Mouse (Mus musculus): ENCODE measurements at regions not wholly inside any gene's neighbourhood (a gene's known extent, or its start where the extent isn't known, plus 50 kb on each side); places are given as distances from the start of the nearest gene placed in this dataset.

DNA sequence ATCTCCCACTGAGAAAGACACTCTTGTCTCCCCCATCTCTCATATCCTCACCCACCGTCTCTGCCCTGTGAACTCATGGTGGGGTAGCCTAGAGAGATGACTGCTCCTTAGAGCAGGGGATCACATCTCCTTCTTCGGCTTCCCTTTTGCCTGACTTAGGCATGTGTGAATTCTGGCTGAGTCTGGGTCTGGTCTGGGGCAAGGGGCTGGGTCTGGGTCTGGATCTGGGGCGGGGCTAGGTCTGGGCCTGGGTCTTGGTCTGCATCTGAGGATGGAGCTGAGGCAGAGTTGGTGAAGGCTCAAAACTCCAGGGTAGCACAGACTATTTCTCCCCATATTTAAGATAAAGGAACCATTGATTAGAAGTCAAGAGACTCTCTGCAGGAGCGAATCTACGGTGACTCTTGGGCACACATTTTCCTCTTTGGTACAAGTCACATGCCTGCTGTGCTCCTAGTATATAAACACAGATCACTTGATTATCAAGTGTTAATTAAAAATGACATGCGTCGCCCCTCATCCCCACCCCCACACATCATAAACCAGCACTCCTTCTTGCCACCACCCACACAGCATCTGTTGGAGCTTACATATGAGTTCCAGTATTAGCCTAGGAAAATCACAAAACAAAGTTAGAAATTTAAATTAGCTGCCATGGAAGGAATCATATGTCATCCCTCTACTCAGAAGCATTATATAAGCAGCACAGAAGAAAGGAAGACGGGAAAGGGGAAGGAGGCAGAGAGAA is 126.2 kb downstream of the Gm10260 start:
- H3K4me3 ChIP-seq, result no peak overlapping the region
- no peak overlapping the region for H3K27ac ChIP-seq (ENCODE audit: poor library complexity, severe bottlenecking)
- no peak overlapping the region for H3K4me2 ChIP-seq
- H3K36me3 ChIP-seq, result no peaks in the 10 kb centered on the region
- ATAC-seq (ENCODE audit: insufficient number of reproducible peaks, low FRiP score), result no peak
- H3K27me3 ChIP-seq (replicated peaks), result no peaks in the 10 kb centered on the region
- H3K9me3 ChIP-seq (replicated peaks), result peaks cover 3% of the 10 kb centered on the region; the same call in 1 of the 2 replicates
- H3K4me1 ChIP-seq (replicated peaks), result peaks cover 8% of the 10 kb centered on the region; the same call in 1 of the 2 replicates
- no peak overlapping the region for H3K9ac ChIP-seq
- 64% methylated on average over 8 of the region's 8 CpGs for WGBS

DNA sequence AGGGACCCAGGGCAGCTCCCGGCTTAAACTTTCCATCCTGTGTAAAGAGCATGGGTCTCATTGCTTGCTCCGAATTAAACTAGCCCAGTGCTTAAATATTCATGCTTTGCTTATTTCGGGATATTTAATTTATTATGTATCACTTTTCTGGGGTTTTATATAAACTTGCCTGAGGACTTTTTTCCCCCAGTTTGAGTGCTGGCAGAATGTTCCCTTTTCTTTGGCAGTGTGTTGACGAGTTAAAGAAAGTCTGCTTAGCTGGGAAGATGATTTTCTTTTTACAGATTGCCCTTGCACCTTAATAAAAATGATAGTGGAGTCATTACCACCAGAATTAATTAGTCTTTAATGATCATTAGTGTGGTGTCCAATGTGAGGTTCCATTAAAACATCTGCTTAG is 126.9 kb downstream of the Gm10260 start:
- WGBS, result 81% methylated on average over 4 of the region's 4 CpGs
- no peak overlapping the region for H3K9ac ChIP-seq
- peaks cover 3% of the 10 kb centered on the region; the same call in 1 of the 2 replicates for H3K9me3 ChIP-seq (replicated peaks)
- no peak for ATAC-seq (ENCODE audit: insufficient number of reproducible peaks, low FRiP score)
- no peak overlapping the region for H3K27ac ChIP-seq (ENCODE audit: poor library complexity, severe bottlenecking)
- H3K4me3 ChIP-seq, result no peak overlapping the region
- 0 out of 2 replicates have a peak, but pooled peaks cover 5% of the 10 kb centered on the region for H3K4me1 ChIP-seq (replicated peaks)
- H3K4me2 ChIP-seq, result no peak overlapping the region
- no peaks in the 10 kb centered on the region for H3K27me3 ChIP-seq (replicated peaks)
- no peaks in the 10 kb centered on the region for H3K36me3 ChIP-seq

DNA sequence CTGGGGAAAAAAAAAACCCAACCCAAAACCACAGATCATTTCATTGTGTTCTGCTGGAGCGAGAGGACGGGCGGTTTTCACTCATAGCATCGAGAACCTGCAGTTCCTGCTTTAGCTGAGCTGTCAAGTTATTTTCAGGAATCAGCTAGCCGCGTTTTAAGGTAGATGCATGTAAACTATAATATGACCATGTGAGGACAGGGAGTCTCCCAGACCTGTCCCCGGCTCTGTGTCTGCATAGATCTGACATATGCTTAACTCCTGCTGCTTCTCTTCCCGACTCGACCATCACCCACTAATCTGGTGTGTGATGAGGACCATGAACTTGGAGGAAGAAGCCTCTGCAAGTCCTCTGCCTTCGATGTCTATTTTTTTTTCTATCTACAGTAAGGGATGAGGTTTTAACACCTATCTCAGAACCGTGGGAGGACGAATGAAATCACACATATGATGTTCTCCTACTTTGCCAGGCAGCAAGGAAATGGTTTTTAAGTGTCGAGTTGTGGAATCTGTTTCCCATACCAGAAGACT is 128.5 kb downstream of the Gm10260 start:
- no peak for ATAC-seq (ENCODE audit: insufficient number of reproducible peaks, low FRiP score)
- Histone ChIP-seq H3K4me2 (no peak overlapping the region), H3K9me3 (replicated peaks) (no peaks in the 10 kb centered on the region), H3K27ac (ENCODE audit: poor library complexity, severe bottlenecking) (no peak overlapping the region), H3K4me1 (replicated peaks) (peaks cover 13% of the 10 kb centered on the region), H3K36me3 (no peaks in the 10 kb centered on the region), H3K9ac (no peak overlapping the region), H3K4me3 (no peak overlapping the region), H3K27me3 (replicated peaks) (no peaks in the 10 kb centered on the region)
- 71% methylated on average over 13 of the region's 13 CpGs for WGBS

DNA sequence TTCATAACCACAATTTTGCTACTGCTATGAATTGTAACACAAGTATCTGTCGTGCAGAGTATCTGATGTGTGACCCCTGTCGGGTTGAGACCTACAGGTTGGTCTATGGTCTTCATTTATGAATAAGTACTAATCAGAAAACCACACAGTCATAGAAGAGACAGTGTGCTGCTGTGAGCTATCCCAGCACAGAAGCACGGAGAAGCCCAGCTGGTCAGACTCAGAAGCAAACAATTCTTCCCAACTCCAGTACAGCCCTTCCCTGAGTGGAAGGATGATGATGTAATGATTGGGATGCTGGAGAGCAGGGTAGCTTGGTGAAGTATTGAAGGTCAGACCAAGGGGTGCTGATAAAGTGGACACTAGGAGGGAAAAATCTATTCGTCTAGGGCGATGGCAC is 129.5 kb downstream of the Gm10260 start:
- 76% methylated on average over 5 of the region's 5 CpGs for WGBS
- no peaks in the 10 kb centered on the region for H3K36me3 ChIP-seq
- H3K27me3 ChIP-seq (replicated peaks), result no peaks in the 10 kb centered on the region
- H3K27ac ChIP-seq (ENCODE audit: poor library complexity, severe bottlenecking), result no peak overlapping the region
- no peaks in the 10 kb centered on the region for H3K9me3 ChIP-seq (replicated peaks)
- H3K4me3 ChIP-seq, result no peak overlapping the region
- no peak overlapping the region for H3K4me2 ChIP-seq
- H3K9ac ChIP-seq, result no peak overlapping the region
- ATAC-seq (ENCODE audit: insufficient number of reproducible peaks, low FRiP score), result no peak
- H3K4me1 ChIP-seq (replicated peaks), result peaks cover 19% of the 10 kb centered on the region

DNA sequence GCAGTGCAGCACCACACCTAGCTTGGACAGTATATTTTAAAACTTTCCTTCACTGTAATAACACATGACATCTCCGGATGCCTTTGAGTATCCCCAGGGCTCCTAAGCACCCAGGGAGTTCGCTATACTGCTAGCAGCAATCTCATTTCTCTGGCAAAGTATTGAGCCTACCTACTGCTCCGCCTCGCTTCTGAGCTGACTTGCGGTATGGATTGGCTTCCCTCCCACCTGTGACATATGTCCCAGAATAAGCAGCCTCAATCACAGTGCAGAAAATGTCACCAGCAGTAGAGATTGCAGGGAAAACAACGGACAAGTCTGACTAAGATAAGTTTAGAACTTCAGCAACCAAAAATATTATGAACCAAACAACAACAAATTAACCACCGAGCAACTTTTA is 131.8 kb downstream of the Gm10260 start:
- no peak overlapping the region for H3K27ac ChIP-seq (ENCODE audit: poor library complexity, severe bottlenecking)
- H3K9ac ChIP-seq, result no peak overlapping the region
- peaks cover 17% of the 10 kb centered on the region for H3K4me1 ChIP-seq (replicated peaks)
- ATAC-seq (ENCODE audit: insufficient number of reproducible peaks, low FRiP score), result no peak
- H3K4me3 ChIP-seq, result no peak overlapping the region
- 81% methylated on average over 7 of the region's 7 CpGs for WGBS
- no peak overlapping the region for H3K4me2 ChIP-seq
- no peaks in the 10 kb centered on the region for H3K9me3 ChIP-seq (replicated peaks)
- no peaks in the 10 kb centered on the region for H3K36me3 ChIP-seq
- H3K27me3 ChIP-seq (replicated peaks), result no peaks in the 10 kb centered on the region

DNA sequence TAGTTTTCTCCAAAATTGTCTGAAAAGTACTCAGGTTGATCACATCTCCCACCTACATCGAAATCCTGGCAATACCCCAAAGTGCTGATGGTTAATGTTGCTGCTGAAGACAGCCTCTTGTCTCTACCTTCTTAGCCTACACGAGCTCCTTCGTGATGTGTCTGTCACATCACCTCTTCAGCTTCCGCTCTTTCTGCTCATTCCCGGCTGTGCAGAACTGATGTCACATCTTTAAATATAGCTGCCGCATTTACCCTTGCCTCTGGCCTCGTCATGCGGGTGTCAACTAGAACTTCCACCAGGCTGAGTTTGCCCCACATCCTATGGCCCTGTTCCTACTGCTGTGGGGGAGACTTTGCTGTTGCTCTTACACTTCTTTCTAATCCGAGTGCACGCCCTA is 133.2 kb downstream of the Gm10260 start:
- Histone ChIP-seq H3K36me3 (no peaks in the 10 kb centered on the region), H3K9me3 (replicated peaks) (no peaks in the 10 kb centered on the region), H3K9ac (no peak overlapping the region), H3K27me3 (replicated peaks) (no peaks in the 10 kb centered on the region), H3K27ac (ENCODE audit: poor library complexity, severe bottlenecking) (no peak overlapping the region), H3K4me2 (no peak overlapping the region), H3K4me3 (no peak overlapping the region), H3K4me1 (replicated peaks) (peaks cover 21% of the 10 kb centered on the region)
- WGBS, result 42% methylated on average over 10 of the region's 10 CpGs
- no peak for ATAC-seq (ENCODE audit: insufficient number of reproducible peaks, low FRiP score)

DNA sequence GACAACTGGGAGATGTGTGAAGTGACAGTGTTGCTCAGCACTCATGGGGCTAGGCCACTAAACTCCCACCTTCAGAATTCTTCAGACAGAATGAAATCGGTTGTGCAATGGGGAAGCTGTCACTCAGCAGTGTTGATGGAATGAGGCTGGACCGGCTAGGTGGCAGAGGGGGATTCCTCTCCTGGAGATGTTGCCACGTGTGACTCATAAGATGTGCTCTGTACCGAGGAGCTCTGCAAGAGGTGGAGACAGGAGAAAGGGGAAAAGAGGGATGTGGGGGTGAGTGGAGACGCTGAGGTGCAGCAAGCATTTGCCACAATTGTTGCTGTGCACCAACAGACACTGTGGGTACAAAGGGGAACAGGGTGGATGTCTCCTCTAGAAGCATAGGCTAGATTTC is 133.6 kb downstream of the Gm10260 start:
- WGBS, result 40% methylated on average over 5 of the region's 5 CpGs
- Histone ChIP-seq H3K27ac (ENCODE audit: poor library complexity, severe bottlenecking) (no peak overlapping the region), H3K4me2 (no peak overlapping the region)

DNA sequence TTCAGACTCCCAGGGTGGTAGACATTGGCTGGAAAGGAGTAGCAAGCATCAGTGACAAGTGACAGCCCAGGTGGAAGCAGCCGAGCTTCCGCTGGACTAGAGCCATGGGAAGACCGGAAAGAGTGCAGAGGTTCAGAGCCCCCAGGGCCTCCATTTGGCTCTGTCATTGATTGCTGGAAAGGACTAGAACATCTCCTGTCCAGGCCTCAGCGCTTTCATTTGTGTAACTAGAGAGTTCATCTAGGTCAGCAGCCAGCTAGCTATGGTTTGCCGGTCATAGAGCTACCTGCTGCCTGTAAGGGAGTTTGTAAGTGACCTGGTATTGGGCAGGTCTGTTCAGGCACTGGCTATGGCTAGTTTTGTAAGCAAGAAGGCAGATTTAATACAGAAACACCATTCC is 134.3 kb downstream of the Gm10260 start:
- Histone ChIP-seq H3K4me3 (no peak overlapping the region), H3K4me2 (no peak overlapping the region), H3K36me3 (no peaks in the 10 kb centered on the region), H3K27ac (ENCODE audit: poor library complexity, severe bottlenecking) (no peak overlapping the region), H3K9me3 (replicated peaks) (no peaks in the 10 kb centered on the region), H3K9ac (no peak overlapping the region), H3K27me3 (replicated peaks) (no peaks in the 10 kb centered on the region), H3K4me1 (replicated peaks) (peaks cover 23% of the 10 kb centered on the region)
- no peak for ATAC-seq (ENCODE audit: insufficient number of reproducible peaks, low FRiP score)
- WGBS, result 90% methylated on average over 5 of the region's 5 CpGs

More for the DNA sequence above, 133.6 kb downstream of the Gm10260 start:
- no peak for ATAC-seq (ENCODE audit: insufficient number of reproducible peaks, low FRiP score)
- H3K27me3 ChIP-seq (replicated peaks), result no peaks in the 10 kb centered on the region
- no peak overlapping the region for H3K9ac ChIP-seq
- peaks cover 23% of the 10 kb centered on the region for H3K4me1 ChIP-seq (replicated peaks)
- H3K9me3 ChIP-seq (replicated peaks), result no peaks in the 10 kb centered on the region
- no peak overlapping the region for H3K4me3 ChIP-seq
- no peaks in the 10 kb centered on the region for H3K36me3 ChIP-seq

DNA sequence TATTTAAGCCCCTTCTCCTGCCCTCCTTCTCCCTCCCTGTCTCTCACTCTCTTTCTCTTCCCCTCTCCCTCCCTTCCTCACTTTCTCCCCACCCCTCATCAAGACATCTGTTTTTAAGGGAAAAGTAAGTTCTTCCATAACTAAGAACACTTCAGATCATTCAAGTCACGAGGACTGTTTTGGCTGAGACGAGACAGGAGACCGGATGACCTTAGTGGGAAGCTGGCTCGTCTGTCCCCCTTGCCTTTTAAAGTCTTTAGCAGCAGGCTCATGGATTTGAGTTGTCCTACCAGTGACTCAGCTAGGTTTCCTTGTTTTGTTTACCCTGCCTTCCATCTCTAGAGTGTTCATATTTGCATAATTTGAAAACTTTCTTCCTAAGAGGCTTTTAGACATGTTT is 135.0 kb downstream of the Gm10260 start:
- ATAC-seq (ENCODE audit: insufficient number of reproducible peaks, low FRiP score), result no peak
- no peak overlapping the region for H3K27ac ChIP-seq (ENCODE audit: poor library complexity, severe bottlenecking)
- H3K36me3 ChIP-seq, result no peaks in the 10 kb centered on the region
- peaks cover 23% of the 10 kb centered on the region for H3K4me1 ChIP-seq (replicated peaks)
- no peak overlapping the region for H3K4me3 ChIP-seq
- H3K27me3 ChIP-seq (replicated peaks), result no peaks in the 10 kb centered on the region
- 74% methylated on average over 4 of the region's 4 CpGs for WGBS
- no peaks in the 10 kb centered on the region for H3K9me3 ChIP-seq (replicated peaks)
- H3K9ac ChIP-seq, result no peak overlapping the region
- no peak overlapping the region for H3K4me2 ChIP-seq

DNA sequence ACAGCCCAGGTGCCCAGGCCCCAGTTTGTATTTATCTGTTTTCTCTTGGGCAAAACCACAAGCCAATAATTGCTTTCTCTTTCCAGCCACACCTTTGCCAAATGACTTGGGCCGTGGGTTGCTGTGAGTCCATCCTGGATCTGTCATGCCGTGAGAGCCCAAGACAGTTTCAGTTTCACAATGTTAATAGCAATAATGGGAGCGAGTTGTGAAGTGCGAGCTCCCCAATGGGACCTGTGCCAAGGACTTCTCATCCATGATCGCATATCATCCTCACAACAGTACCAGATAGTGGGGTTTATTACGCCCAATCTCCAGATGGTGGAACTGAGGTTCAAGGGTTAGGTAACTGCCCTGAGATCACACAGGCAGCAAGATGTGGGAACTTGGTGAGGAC is 142.2 kb downstream of the Gm10260 start:
- 89% methylated on average over 6 of the region's 6 CpGs for WGBS
- Histone ChIP-seq H3K36me3 (no peaks in the 10 kb centered on the region), H3K9ac (no peak overlapping the region), H3K27ac (ENCODE audit: poor library complexity, severe bottlenecking) (no peak overlapping the region), H3K27me3 (replicated peaks) (no peaks in the 10 kb centered on the region), H3K4me2 (no peak overlapping the region), H3K9me3 (replicated peaks) (no peaks in the 10 kb centered on the region), H3K4me1 (replicated peaks) (peaks cover 16% of the 10 kb centered on the region), H3K4me3 (no peak overlapping the region)
- no peak for ATAC-seq (ENCODE audit: insufficient number of reproducible peaks, low FRiP score)

DNA sequence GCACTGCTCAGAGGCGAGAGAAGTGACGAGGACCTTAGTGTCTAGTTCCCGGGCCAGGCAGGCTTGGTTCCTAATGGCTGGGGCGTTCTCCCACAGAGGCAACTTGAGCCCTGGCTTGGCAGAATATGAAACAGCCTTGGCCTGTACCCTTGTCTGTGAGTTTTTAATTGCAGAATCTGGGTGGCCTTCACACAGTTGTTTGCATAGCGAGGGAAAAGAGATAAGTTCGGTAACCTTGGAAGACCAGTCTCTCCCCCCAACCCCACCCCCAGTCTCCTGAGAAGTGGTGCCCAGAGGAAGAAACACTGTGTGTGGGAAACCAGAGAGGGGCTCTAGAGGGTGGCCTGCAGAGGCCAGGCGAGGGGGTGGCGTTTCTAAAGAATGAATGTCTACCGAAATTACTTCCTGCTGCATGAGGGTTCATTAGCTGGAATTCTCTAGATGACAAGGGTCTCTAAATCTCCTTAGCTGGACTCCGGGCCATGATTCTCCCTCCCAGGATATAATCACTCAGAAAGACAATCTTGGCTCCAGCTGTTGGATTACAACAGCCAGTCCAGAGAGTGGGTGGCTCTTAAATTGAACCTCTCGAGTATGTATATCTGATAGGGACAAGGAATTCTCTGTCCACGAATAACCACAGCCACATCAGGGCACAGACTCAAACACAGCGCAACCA is 142.8 kb downstream of the Gm10260 start:
- no peak overlapping the region for H3K4me3 ChIP-seq
- no peaks in the 10 kb centered on the region for H3K36me3 ChIP-seq
- H3K27ac ChIP-seq (ENCODE audit: poor library complexity, severe bottlenecking), result no peak overlapping the region
- 45% methylated on average over 13 of the region's 13 CpGs for WGBS
- no peaks in the 10 kb centered on the region for H3K27me3 ChIP-seq (replicated peaks)
- H3K9me3 ChIP-seq (replicated peaks), result no peaks in the 10 kb centered on the region
- no peak overlapping the region for H3K4me2 ChIP-seq
- H3K9ac ChIP-seq, result no peak overlapping the region
- ATAC-seq (ENCODE audit: insufficient number of reproducible peaks, low FRiP score), result no peak
- H3K4me1 ChIP-seq (replicated peaks), result peaks cover 16% of the 10 kb centered on the region
